Mouse (Mus musculus) thymus, adult 2 months (tissue): ENCODE measurements around the gene Cse1l.

Experiments used
- CTCF ChIP-seq: fragments of 200-500 bp; IDR thresholded peaks from 2 replicates; pipeline ENCODE4 v1.5.1; 2012; ENCODE audit warnings: mild to moderate bottlenecking, control low read depth, low read length, moderate library complexity, borderline replicate concordance; ENCODE audit not compliant: control insufficient read depth, poor library complexity, insufficient read depth; ENCODE audit errors: extremely low read depth
- POLR2A ChIP-seq: fragments of 200-500 bp; IDR thresholded peaks from 2 replicates; pipeline ENCODE4 v1.6.1; 2012; ENCODE audit warnings: mild to moderate bottlenecking, low read length, control low read depth, moderate library complexity; ENCODE audit not compliant: control insufficient read depth, poor library complexity, insufficient read depth; ENCODE audit errors: extremely low read depth

GRCm38 (mm10) chr2:166893036-166893435 is 12.8 kb upstream of the Cse1l start:
- TF ChIP-seq POLR2A (no peak), CTCF (no peak)
